Mouse (Mus musculus) limb, embryonic 11.5 days (tissue): ENCODE results near the gene Atad3a. TPM values are rescaled to one million over a fixed set of nuclear protein-coding genes. Genes with fewer than 3 reads are reported as not detected.
A peak's percentile ranks its signal among the peaks of the same experiment; 100 is the strongest.

ENCODE experiments used
- ATAC-seq: fragments of 200-750 bp; cut with Nextera tagmentation; 2 replicates; pipeline ENCODE4 v1.8.0; 2017; ENCODE audit warnings: low read depth; ENCODE audit not compliant: insufficient number of reproducible peaks, low FRiP score, low TSS enrichment
- DNase-seq: peaks from one replicate; pipeline ENCODE4 v3.0.0-alpha.2; 2015; ENCODE audit warnings: low spot score
- H3K27ac ChIP-seq: fragments of 300-500 bp; sonication (generic); replicated peaks from 2 replicates; pipeline ENCODE4 v1.5.1; 2014; ENCODE audit warnings: low read depth, mild to moderate bottlenecking, low read length
- H3K27me3 ChIP-seq: fragments of 300-500 bp; sonication (generic); 2 replicates; pipeline ENCODE4 v1.6.1; 2014; ENCODE audit warnings: mild to moderate bottlenecking, low read length, mixed read lengths; ENCODE audit not compliant: control insufficient read depth, insufficient read depth
- H3K36me3 ChIP-seq: fragments of 300-500 bp; sonication (generic); 2 replicates; pipeline ENCODE4 v1.6.1; 2014; ENCODE audit warnings: mild to moderate bottlenecking, low read length, moderate library complexity, mixed read lengths; ENCODE audit not compliant: control insufficient read depth, insufficient read depth
- H3K4me1 ChIP-seq: fragments of 300-500 bp; sonication (generic); 2 replicates; pipeline ENCODE4 v1.6.1; 2014; ENCODE audit warnings: low read length, mixed read lengths; ENCODE audit not compliant: control insufficient read depth, insufficient read depth
- H3K4me2 ChIP-seq: fragments of 300-500 bp; sonication (generic); 2 replicates; pipeline ENCODE4 v1.6.1; 2014; ENCODE audit warnings: low read depth, mild to moderate bottlenecking, moderate library complexity; ENCODE audit not compliant: severe bottlenecking
- H3K4me3 ChIP-seq: fragments of 300-500 bp; sonication (generic); 2 replicates; pipeline ENCODE4 v1.5.1; 2014; ENCODE audit warnings: low read depth, low read length
- H3K9ac ChIP-seq: fragments of 300-500 bp; sonication (generic); 2 replicates; pipeline ENCODE4 v1.6.1; 2014; ENCODE audit warnings: mild to moderate bottlenecking, low read length
- H3K9me3 ChIP-seq: fragments of 300-500 bp; sonication (generic); 2 replicates; pipeline ENCODE4 v1.6.1; 2016; ENCODE audit warnings: low read length; ENCODE audit not compliant: control insufficient read depth
- WGBS: fragments of 180-500 bp; shearing (Covaris S2); extraction: QIAGEN DNeasy Blood & Tissue Kit; methylation state at CpG from one replicate; pipeline ENCODE4 v1.1.7; 2014; 5-methylcytosine and 5-hydroxymethylcytosine counted together
- microRNA-seq: library from miRNA; unstranded; fragments of <30 nt; microRNA quantifications from one replicate; pipeline ENCODE4, GENCODE M21; 2016
- polyA plus RNA-seq: library from polyadenylated mRNA; unstranded; fragments of >200 nt; fragmentation: Nextera tagmentation; extraction: Ambion mirVana; gene quantifications from 2 replicates; pipeline ENCODE4 v1.2.1, GENCODE M21; 2014

Atad3a gene
- polyA plus RNA-seq, 1 experiment from 2014 or later, result 103 TPM

DNA sequence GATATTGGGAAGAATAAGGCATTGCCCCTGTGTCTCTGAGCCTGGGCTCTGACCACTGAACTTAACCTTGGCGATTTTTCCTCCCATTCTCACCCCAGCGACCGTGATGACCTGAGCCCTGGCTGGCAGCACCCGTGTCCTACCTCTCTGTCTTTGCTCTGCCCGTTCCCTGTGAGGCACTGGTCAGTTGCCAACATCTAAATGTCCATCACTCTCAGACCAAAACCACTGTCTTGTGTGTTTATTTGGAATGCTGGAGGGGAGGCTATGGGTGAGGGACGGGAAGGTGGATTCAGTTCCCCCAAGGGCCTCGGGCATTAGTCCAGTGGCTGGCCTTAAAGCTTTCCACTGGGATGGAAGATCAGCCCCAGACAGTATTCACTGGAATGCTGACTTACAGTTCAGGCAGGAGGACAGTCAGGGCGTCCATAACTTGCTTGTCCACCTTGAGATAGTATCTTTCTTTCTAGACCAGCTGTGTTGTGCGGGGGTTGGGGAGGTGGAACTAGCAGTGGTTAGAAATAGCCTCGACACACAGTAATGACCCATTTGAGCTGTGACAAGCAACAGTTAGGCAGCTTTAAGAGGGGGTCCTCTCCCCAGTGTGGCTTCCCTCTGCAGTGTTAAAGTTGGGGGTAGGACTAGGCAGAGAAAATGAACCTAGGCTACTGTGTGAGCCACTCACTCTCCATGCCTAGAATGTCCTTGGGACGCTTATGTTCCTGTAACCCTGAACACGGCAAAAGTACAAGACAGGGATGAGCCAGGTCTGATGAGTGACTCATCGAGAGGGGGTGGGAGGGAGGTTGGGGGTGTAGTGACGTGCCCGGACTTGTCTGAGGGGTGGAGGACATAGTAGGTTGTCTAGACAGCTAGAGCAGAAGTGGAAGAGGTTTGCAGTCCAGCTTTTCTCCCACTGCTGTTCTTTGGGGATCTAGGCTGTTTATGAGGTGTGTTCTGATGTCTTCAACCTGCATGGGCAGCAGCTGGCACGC lies 64.3 kb downstream of the Atad3a start:
- Histone ChIP-seq H3K36me3 (no peaks in the 10 kb centered on the region), H3K4me1 (peaks cover 5% of the 10 kb centered on the region; the same call in 1 of the 2 replicates), H3K4me2 (no peak overlapping the region), H3K27ac (no peak overlapping the region), H3K4me3 (no peak overlapping the region), H3K9ac (no peak overlapping the region), H3K9me3 (no peaks in the 10 kb centered on the region), H3K27me3 (peaks cover 7% of the 10 kb centered on the region; the same call in 1 of the 2 replicates)
- ATAC-seq (no peak), DNase-seq (no peak)
- WGBS, result 72% methylated on average over 16 of the region's 16 CpGs

DNA sequence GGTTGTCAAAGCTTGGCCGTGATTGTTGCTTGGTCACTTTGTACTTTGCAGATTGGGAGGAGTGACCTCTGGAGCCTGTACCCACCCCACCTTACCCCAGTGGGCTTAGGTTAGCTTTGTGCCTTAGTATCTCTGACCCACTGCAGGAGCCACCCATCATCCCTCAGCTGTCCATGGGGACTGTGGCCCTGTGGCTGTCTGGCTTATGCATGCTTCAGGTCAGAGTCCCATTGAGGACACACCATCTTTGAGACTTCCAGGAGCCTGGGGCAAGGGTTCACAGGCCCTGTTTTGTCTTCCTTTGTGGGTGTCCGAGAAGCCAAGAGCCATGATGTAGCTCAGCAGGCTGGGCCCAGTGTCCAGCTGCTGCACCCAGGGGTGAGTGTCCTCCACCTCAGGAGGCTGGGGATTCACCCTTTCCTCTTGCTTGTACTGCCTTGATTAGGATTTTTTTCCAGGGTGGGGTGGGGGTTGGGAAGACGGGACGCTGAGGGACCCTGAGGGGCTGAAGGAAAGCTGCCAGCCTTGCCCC lies 65.3 kb downstream of the Atad3a start:
- no peak overlapping the region; the same call in 1 of the 2 replicates for H3K4me2 ChIP-seq
- H3K4me3 ChIP-seq, result peak overlapping the region; percentile 71; the same call in 1 of the 2 replicates
- no peak for ATAC-seq
- H3K36me3 ChIP-seq, result no peaks in the 10 kb centered on the region
- no peak for DNase-seq
- WGBS, result 83% methylated on average over 4 of the region's 4 CpGs
- H3K27me3 ChIP-seq, result peaks cover 7% of the 10 kb centered on the region; the same call in 1 of the 2 replicates
- H3K9me3 ChIP-seq, result no peaks in the 10 kb centered on the region
- no peak overlapping the region for H3K9ac ChIP-seq
- H3K4me1 ChIP-seq, result peaks cover 5% of the 10 kb centered on the region; the same call in 1 of the 2 replicates
- H3K27ac ChIP-seq, result no peak overlapping the region

DNA sequence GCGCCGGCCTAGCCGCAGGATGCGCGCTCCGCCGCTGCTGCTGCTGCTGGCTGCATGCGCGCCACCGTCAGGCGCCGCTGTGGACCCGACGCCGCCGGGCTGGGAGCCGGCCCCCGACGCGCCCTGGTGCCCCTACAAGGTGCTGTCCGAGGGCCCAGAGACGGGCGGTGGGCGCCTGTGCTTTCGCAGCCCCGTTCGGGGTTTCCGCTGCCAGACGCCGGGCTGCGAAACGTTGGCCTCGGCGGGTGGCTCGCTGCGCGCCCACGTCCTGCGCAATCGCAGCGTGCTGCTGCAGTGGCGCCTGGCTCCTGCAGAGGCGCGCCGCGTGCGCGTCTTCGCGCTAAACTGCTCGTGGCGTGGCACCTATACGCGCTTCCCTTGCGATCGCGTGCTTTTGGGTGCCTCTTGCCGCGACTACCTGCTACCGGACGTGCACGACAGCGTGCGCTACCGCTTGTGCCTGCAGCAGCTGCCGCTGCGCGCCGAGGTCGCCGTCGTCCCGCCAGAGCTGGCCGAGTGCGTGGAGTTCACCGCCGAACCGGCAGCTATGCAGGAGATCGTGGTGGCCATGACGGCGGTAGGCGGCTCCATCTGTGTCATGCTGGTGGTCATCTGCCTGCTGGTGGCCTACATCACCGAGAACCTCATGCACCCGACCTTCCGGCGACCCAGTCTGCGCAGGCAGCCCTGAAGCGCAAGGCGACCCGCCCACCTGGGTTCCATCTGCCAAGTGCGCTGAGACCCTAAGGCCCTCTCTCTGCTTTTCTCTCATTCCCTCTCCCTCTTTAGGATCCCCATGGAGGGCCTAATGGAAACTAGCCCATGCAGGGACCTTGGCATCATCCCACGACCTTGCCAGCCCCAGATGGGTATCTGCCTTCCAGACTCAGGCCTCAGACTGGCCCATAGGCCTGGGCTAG lies 66.2 kb downstream of the Atad3a start:
- DNase-seq, result peak; percentile 68
- peak; percentile 49; the same call in 1 of the 2 replicates for ATAC-seq

DNA sequence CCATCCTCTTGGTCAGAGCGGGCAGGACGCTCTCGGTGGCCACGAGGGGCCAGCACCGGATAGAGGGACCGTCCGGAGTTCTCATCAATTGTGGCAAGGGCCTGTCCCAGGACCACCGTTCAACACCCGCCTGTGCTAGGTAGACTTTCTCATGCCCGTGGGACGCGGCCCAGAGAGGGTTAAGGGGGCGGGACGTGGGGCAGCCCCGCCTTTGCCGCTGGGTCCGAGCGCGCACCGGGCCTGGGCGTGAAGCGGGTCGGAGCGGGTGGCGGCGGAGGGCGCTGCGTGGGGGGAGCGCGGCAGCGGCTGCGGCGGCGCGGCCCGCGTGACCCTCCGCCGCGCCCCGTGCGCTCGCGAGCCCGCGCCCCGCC lies 66.8 kb downstream of the Atad3a start, which contains the start of gene Fndc10:
Gene Fndc10 (plus strand): TSS at position 232 of the 371 bp plus-strand sequence.
- Histone ChIP-seq H3K4me2 (peak within 1 kb of the TSS; percentile 95), H3K27ac (peak within 1 kb of the TSS; percentile 21; the same call in 1 of the 2 replicates), H3K4me3 (peak within 1 kb of the TSS; percentile 71), H3K9ac (peak within 1 kb of the TSS; percentile 68), H3K36me3 (no peaks in the 10 kb centered on the region), H3K27me3 (peaks cover 7% of the 10 kb centered on the region; the same call in 1 of the 2 replicates), H3K4me1 (peaks cover 5% of the 10 kb centered on the region; the same call in 1 of the 2 replicates), H3K9me3 (no peaks in the 10 kb centered on the region)
- DNase-seq, result peak; percentile 79
- ATAC-seq, result peak; percentile 77; the same call in 1 of the 2 replicates
- WGBS, result 1% methylated on average over 28 of the region's 47 CpGs

More for the DNA sequence above, 66.2 kb downstream of the Atad3a start:
- peak overlapping the region; percentile 95 for H3K4me2 ChIP-seq
- H3K27me3 ChIP-seq, result peaks cover 7% of the 10 kb centered on the region; the same call in 1 of the 2 replicates
- H3K27ac ChIP-seq, result peak overlapping the region; percentile 21; the same call in 1 of the 2 replicates
- no peaks in the 10 kb centered on the region for H3K9me3 ChIP-seq
- peaks cover 5% of the 10 kb centered on the region; the same call in 1 of the 2 replicates for H3K4me1 ChIP-seq
- no peaks in the 10 kb centered on the region for H3K36me3 ChIP-seq
- peak overlapping the region; percentile 71 for H3K4me3 ChIP-seq
- under 1% methylated on average over 86 of the region's 92 CpGs for WGBS
- peak overlapping the region; percentile 68 for H3K9ac ChIP-seq

DNA sequence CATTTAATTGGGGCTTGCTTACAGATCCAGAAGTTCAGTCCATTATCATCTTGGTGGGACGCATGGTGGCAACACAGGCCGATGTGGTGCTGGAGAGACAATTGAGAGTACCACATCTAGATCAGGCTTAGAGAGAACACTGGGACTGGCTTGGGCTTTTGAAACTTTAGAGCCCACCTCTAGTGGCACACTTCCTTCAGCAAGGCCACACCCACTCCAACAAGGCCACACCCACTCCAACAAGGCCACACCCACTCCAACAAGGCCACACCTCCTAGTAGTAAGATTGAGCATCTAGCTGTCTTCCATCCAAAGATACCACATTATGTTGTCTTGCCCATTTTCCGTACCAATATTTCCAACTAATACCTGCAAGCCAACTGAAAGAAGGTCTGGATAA lies 68.5 kb downstream of the Atad3a start:
- no peak overlapping the region for H3K27ac ChIP-seq
- peaks cover 7% of the 10 kb centered on the region; the same call in 1 of the 2 replicates for H3K27me3 ChIP-seq
- DNase-seq (no peak), ATAC-seq (no peak)
- no peaks in the 10 kb centered on the region for H3K36me3 ChIP-seq
- H3K9ac ChIP-seq, result no peak overlapping the region
- peaks cover 5% of the 10 kb centered on the region; the same call in 1 of the 2 replicates for H3K4me1 ChIP-seq
- no peak overlapping the region for H3K4me2 ChIP-seq
- no peaks in the 10 kb centered on the region for H3K9me3 ChIP-seq
- no peak overlapping the region for H3K4me3 ChIP-seq
- WGBS, result 95% methylated on average over 3 of the region's 3 CpGs

Small RNA genes lying within 50 kb of the gene (microRNA-seq; reads per million reads assigned to microRNA genes)
- gene Gm27743, result not detected

Other genes with a start within 250 kb of the Atad3a start
- gene Nadk, start 198.7 kb downstream of the Atad3a start, polyA plus RNA-seq, result 99.1 and 105 TPM in 2 replicates
- 16.1 and 16.4 TPM in 2 replicates for gene Slc35e2, start 159.7 kb downstream of the Atad3a start, polyA plus RNA-seq
- 69.4 and 79.9 TPM in 2 replicates for gene Cdk11b, start 136.2 kb downstream of the Atad3a start, polyA plus RNA-seq
- not detected in 2 replicates for gene Gm10563, start 115.7 kb downstream of the Atad3a start, polyA plus RNA-seq
- gene Mmp23, start 107.7 kb downstream of the Atad3a start, polyA plus RNA-seq, result 11.3 and 12.2 TPM in 2 replicates
- gene Mib2, start 91.9 kb downstream of the Atad3a start, polyA plus RNA-seq, result 16.0 and 16.6 TPM in 2 replicates
- gene Fndc10, start 66.8 kb downstream of the Atad3a start, polyA plus RNA-seq, result 2.0 and 2.1 TPM in 2 replicates
- gene Ssu72, start 56.3 kb downstream of the Atad3a start, polyA plus RNA-seq, result 145 and 147 TPM in 2 replicates
- 0.55 and 0.79 TPM in 2 replicates for gene Tmem240, start 26.3 kb downstream of the Atad3a start, polyA plus RNA-seq
- 5.3 and 6.0 TPM in 2 replicates for gene Vwa1, start 13.6 kb upstream of the Atad3a start, polyA plus RNA-seq
- 0.19 and 0.34 TPM in 2 replicates for gene Tmem88b, start 24.8 kb upstream of the Atad3a start, polyA plus RNA-seq
- gene Ankrd65, start 29.3 kb upstream of the Atad3a start, polyA plus RNA-seq, result not detected in 2 replicates
- 238 and 245 TPM in 2 replicates for gene Mrpl20, start 41.8 kb upstream of the Atad3a start, polyA plus RNA-seq
- 181 and 203 TPM in 2 replicates for gene Ccnl2, start 51.4 kb upstream of the Atad3a start, polyA plus RNA-seq
- 132 and 138 TPM in 2 replicates for gene Aurkaip1, start 70.2 kb upstream of the Atad3a start, polyA plus RNA-seq
- 41.8 and 49.3 TPM in 2 replicates for gene Mxra8, start 78.6 kb upstream of the Atad3a start, polyA plus RNA-seq
- 8.1 and 9.1 TPM in 2 replicates for gene Dvl1, start 86.3 kb upstream of the Atad3a start, polyA plus RNA-seq
- gene Tas1r3, start 102.3 kb upstream of the Atad3a start, polyA plus RNA-seq, result 0.24 and 0.28 TPM in 2 replicates
- gene Cptp, start 108.3 kb upstream of the Atad3a start, polyA plus RNA-seq, result 19.2 and 20.4 TPM in 2 replicates
- 89.4 and 91.1 TPM in 2 replicates for gene Ints11, start 108.5 kb upstream of the Atad3a start, polyA plus RNA-seq
- 42.4 and 45.5 TPM in 2 replicates for gene Pusl1, start 130.7 kb upstream of the Atad3a start, polyA plus RNA-seq
- gene Acap3, start 130.7 kb upstream of the Atad3a start, polyA plus RNA-seq, result 17.8 and 18.4 TPM in 2 replicates
- gene Ube2j2, start 182.7 kb upstream of the Atad3a start, polyA plus RNA-seq, result 163 and 169 TPM in 2 replicates
- 24.3 and 28.5 TPM in 2 replicates for gene C1qtnf12, start 201.2 kb upstream of the Atad3a start, polyA plus RNA-seq
- 15.4 and 16.4 TPM in 2 replicates for gene B3galt6, start 231.6 kb upstream of the Atad3a start, polyA plus RNA-seq
- 131 and 142 TPM in 2 replicates for gene Sdf4, start 231.8 kb upstream of the Atad3a start, polyA plus RNA-seq